Mouse (Mus musculus) cerebellum, adult 2 months (tissue): ENCODE measurements around the gene Csad.
"Not testable (repeated sequence)": the region's sequence is repeated elsewhere in the genome, so short reads cannot be mapped to it uniquely, and the experiment has no call there.

ENCODE experiments used
- CTCF ChIP-seq: fragments of 200-500 bp; IDR thresholded peaks from 2 replicates; pipeline ENCODE4 v1.5.1; 2011; ENCODE audit warnings: low read depth, mild to moderate bottlenecking, control low read depth, low read length, moderate library complexity, borderline replicate concordance; ENCODE audit not compliant: insufficient read depth
- POLR2A ChIP-seq: fragments of 200-500 bp; IDR thresholded peaks from 2 replicates; pipeline ENCODE4 v1.6.1; 2011; ENCODE audit warnings: low read length, control low read depth, borderline replicate concordance; ENCODE audit not compliant: insufficient read depth

DNA sequence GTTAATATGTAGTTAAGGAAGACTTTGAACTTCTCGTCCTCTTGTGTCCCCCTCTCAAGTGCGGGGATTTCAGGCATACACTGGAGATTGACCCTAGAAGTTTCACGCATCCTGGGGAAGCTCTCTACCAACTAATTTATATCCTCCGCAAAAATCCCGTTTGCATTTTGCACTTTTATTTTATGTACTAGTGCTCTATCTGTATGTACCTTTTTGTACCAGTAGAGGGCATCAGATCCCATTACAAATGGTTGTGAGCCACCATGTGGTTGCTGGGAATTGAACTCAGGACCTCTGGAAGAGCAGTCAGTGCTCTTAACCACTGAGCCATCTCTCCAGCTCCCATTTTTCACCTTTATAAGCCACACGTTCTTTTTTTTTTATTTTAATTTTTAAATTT lies 49.5 kb downstream of the Csad start:
- not testable (repeated sequence) for TF ChIP-seq CTCF, POLR2A
